In the genomic region with DNA sequence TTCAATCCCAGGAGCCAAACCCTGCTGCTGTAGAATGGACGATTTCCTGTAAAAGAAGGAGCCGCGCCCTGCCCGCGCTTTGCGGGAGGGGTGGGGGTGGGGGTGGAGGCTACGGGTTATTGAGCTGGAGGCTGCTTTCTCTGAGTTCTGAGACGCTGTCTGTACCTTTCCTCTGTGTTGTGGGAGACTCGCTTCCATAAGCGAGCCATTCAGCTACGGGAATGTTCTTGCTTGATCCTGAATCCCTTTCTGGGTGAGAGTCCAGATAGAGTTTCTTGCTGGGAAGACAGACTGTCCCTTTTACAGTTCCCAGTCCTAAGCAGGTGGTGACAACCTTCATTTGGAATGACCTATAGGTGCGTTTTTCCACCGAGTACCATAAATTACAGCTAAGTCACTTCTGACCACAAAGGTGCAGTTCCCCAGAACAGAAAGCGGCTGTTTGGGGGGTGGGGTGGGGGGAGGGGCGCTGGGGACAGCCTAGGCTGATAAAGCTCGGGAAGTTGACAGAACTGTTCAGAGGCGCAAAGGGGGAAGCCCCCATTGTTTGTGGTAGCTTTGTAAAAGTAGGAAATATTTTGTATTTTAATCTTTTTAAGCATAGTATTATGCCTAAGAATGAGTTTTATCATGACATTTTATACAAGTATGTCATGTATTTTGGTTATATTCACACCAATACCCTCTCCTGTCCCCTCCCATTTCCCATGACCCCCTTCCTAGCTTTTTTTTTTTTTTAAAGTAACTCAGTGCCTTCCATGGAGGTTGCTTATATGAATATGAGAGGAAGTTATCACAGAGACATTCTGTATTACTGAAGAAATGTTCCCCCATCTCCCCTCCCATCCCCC, we compare ENCODE assay signal across 1 mouse cellular context.
TF ChIP-seq lines count a peak whose summit lies in the region.

No protein-coding gene starts in this region.

TF ChIP-seq in MEL, 35 proteins besides CTCF, POLR2A, EP300 and RAD21 (continued from another document):
- no peak for TF ChIP-seq ZKSCAN1 (IDR thresholded peaks at IDR 0.05; ENCODE audit: low read depth, low read length)
- no peak for TF ChIP-seq UBTF (IDR thresholded peaks at IDR 0.05; ENCODE audit: borderline replicate concordance, insufficient read depth, low read depth, low read length)
- TF ChIP-seq RCOR1 (IDR thresholded peaks at IDR 0.05; ENCODE audit: low read depth, low read length), result no peak; the same call in 1 of the 2 replicates
